Mouse (Mus musculus) MEL-GATA-1-ER (cell line): ENCODE measurements around the gene Aipl1.

Experiments
- DNase-seq: peaks from one replicate; pipeline ENCODE4 v3.0.0-alpha.2; 2012; ENCODE audit warnings: low read depth; ENCODE audit errors: extremely low read depth

The Aipl1 gene

DNA sequence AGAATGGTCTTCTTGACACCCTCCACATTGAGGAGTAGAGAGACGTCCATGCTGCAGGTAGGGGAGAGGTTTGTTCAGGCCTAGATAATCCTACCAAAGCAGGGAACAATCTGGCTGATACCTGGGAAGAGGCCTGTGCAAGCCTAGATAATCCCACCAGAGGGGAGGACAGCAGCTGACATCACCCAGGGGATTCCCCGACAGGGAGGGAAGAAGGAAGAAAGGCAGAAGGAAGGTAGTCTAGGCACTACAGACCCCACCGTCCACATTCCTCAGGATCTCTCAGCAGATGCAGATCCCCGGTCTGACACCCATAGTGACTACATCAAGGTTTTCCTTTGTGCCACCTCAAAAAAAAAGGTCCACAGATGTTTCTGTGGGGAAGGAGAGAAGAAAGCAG is at the start of gene Aipl1:
Gene Aipl1 (minus strand): TSS at position 101 of the 400 bp plus-strand sequence.
- DNase-seq, result no peak

DNA sequence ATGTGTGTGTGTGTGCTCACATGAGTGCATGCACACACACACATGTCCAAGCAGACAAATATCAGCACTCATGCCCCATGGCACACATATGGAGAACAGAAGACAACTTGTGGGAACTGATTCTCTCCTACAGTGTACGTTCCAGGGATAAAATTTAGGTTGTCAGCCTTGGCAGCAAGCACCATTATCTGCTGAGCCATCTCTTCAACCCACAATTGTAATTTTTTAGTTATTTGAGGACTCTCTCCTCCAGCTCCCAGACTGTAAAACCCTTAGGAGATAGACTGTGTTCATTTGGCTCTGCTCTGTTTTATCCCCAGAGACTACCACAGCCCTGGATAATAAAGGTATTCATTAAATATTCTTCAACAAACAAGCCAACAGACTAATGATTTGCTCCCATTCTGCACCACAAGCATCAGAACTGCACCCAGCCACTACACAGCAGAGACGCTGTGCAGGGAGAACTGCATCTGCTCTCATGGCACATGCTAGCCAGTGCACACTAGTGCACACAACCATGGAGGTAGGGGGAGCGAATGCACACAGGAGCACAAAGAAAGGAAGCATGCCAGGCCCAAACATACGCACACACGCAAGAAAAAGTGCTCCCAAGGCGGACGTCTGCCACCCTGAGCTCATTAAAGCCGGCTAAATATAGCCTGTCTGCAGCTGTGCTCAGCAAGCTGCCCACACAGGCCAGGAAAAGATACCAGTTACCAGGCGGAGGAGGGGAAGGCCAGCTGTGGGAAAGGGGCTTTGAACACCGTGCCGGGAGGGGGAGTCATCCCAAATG is 49.1 kb upstream of the Aipl1 start:
- DNase-seq, result no peak

DNA sequence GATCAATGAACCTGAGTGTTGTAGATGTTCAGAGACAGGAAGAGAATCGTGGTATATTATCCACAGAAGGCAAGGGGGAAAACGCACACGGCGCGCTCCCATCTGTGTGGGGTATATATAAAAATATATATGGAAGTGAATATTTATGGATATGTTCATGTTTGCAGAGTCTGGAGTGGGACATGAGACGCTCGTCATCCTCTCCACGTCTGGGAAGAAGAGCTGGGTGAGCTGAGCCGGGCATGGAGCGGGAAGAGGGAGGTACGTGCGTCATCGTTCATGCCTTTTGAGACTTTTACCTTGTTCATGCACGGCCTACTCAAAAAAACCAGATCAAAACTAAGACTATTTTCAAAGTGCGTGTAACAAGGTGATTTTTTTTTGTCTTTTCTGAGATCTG is 47.0 kb upstream of the Aipl1 start:
- no peak for DNase-seq

DNA sequence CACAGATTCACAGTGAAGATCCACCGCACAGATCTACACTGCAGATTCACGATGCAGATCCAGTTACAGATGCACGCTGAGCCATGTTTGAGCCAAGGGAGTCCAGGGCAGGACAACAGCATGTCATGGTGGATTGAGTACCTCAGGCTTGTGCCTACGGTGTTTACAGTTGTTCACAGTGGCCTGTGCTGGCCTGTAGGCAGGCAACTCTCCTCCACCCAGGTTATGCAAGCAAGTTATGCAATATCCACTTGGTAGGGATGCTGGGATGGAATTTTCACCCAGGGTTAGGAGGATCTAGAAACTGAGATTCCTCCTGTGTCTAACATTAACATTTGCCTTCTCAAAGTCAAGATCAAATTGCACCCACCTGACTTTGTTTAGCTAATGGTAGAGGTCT is 45.3 kb upstream of the Aipl1 start:
- DNase-seq, result no peak

DNA sequence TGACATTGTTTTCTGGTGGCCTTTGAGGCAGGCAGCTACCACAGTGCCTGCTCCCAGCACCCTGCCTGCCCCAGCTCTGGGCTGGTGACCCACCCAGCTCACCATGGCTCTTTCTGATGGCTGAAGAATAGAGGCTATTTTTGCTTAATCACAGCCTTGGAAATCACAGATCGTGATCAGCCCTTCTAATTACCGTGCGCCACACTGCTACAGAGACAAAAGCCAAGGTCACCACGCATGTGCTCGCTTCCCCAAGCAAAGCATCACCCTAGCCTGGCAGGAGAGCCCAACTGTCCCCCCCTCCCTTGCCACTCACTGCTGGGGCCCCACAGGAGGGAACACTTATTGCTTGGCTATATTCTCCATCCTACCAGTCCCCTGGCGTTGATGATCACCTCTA is 43.2 kb upstream of the Aipl1 start:
- no peak for DNase-seq

DNA sequence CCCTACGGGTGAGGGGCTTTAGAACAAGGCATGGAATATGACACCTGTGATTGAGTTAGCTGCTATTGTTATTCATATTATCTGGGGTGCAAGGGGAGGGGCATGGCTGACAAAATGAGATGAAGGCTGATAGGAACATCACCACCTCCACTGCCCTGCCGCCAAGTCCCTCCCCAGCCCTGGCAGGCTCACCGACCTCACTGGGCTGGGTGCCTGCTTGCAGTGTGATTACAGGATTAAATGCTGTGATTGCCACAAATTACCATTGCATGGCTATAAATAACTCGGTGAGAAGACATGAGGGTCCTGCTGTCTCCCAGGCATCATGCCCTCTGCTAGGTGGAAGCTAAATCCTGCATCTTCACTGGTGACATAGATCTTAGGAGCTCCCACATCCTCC is 41.3 kb upstream of the Aipl1 start:
- DNase-seq, result no peak

DNA sequence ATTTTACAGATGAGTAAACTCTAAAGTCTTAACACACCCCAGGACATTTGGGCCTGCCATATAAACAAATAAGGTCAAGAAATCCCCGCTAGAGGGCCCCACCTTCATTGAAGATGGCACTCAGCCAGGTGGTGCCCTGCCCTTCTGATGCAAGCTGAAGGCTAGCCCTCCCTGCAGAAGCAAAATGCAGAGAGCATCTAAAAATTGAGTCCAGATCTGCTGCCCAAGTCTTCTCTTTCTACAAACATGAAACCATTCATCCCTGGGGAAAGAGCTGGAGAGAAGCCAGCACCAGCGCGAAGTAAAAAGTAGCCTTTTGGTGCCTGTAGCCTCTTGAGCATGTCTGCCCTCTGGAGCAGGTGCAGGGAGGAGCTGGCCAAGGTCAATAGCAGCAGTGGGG is 40.7 kb upstream of the Aipl1 start:
- no peak for DNase-seq

DNA sequence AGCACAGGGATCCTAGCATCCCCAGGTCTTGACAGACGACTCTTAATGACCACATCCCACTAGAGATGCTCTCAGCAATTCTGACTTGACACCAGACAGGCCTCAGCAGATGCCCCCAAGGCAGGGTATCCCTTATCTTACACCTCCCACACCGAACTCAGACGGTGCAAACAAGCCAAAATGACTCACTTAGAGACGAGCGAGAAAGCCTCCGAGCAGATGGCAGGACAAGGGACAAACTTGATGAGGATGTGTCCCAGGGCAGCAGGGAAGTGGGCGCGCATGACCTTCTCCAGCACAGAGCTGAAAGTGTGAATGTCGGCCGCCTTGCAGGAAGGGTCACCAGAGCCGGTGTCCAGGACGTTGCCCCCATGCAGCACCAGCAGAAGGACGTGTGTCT is 36.9 kb upstream of the Aipl1 start:
- no peak for DNase-seq

DNA sequence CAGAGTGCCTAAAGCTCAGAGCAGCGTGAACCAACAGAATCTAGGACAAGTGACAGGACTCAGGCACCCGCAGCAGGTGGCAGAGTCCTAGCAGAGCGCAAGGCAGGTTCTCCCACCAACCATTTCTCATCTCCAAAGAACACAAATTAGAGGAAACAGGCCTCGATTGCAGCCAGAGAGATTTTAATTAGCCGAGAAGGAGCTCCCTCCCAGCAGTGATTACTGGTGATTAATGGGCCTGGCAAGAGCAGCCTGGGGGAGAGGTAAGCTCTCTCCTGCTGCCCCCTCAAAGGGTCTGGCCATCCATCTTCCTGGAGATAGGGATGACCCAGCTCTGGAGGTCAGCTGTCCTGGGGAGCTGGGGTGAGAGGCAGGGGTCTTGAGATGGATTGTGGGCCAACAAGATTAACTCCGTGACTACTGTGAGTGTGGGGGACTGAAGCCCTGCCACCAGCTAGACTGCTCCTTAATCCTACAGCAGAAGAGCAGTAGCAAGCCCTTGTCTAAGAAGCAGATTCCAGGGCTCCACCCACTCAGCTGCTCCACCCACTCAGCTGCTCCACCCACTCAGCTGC is 35.1 kb upstream of the Aipl1 start:
- DNase-seq, result no peak

DNA sequence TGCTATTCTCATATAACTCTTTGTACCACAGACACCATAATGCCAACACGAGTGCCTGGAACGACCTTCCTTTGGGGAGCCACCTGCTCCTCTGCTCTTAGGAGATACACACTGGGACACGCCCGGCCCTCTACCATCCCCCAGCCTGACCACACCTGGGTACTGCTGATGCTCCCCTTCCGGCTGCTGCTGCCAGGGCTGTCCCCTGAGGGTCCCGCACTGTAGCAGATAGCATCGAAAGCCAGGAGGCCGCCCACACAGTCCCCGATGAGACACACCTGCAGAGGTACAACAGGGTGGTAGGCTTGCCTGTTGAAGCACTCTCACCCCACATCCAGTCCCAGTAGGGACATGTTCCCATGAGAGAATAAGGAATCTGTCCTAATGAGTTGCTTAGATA is 33.4 kb upstream of the Aipl1 start:
- DNase-seq, result no peak

DNA sequence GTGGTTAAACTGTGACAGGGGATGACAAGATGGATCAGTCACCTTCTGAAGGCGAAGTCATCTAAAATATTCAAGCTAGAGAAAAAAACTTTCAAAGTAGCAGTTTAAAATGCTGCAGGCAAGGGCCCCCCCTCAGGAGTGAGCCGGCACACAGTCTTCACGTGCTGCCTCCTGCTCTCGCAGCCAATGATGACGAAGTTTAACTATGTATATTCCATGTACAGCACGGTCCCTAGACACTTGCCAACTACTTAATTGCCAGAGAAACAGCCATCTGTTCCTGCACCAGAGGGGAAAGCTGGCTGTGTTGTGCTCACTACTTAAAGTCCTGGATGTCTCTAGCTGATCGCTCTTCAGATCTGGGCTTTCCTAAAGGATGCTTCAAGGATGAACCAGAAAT is 30.7 kb upstream of the Aipl1 start:
- DNase-seq, result no peak

DNA sequence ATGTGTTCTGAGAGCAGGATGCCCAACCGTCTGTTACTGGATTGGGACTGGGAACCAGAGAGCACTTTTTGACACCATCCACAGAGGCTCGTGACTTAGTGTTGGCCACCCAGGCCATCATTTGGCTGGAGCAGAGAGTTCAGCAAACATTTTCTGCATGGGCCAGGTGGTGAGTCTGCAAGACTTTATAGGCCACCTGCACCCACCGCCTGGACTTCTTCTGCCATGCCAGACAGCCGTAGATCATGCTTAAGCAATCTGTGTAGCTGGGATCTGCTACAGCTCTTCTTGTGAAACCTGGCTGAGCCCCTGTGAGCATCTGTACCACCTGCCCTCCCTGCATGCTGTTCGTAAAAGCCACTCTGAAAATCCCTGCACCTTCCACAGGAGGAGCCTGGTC is 30.0 kb upstream of the Aipl1 start:
- no peak for DNase-seq

DNA sequence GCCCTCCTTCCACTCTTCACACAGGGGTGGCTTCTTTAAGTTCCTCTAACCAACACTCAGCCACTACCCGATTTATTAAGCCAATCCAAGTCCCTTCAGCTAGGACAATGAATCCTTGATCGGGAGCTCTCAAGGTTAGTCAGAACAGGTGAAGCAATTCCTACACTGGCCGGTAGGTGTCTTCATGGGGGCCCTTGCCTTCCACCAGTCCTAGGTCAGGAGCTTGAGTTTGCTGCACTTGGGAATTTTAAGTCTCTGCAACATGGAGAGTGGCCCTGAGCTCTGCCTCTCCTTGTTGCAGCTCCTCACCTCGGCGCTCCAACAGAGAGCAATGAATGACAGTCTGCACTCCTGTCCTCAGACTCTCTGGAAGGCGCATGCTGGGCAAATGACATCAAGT is 29.0 kb upstream of the Aipl1 start:
- DNase-seq, result no peak

DNA sequence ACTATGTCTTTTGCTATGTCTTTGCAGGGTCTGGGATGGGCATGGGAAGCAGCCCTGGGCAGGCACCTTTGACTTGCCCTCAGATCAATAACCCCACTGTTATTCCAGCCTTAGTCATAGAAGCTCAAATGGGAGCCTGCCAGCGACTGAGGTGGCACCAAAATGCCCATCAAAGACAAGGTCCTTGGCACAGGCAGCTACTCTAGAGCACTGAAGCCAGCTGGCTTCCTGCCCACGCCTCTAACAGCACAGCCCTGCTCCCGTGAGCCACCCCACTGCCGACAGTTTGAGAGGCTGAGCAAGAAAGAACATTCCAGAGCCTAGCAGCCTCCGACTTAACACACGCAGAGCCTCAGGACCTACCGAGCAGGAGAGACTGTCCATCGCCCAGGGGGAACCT is 27.8 kb upstream of the Aipl1 start:
- no peak for DNase-seq

DNA sequence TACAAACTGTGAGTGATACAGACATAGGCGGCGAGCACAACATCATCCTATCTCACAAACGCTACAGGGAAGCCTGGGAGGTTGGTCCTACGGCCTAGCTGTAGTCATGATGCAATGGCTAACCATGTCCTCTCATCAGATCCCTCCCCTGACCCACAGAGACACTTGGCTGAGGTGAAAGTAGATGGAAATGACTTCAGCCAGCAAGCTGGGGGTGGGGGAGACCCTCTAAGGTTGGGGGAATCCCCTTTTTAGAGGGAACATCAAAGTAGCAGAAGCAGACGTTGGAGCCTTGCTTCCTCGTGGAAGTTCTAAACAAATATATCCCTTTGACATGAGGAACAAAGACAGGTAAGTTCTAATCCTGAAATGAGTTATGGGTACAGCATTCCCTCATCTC is 27.1 kb upstream of the Aipl1 start:
- DNase-seq, result no peak

DNA sequence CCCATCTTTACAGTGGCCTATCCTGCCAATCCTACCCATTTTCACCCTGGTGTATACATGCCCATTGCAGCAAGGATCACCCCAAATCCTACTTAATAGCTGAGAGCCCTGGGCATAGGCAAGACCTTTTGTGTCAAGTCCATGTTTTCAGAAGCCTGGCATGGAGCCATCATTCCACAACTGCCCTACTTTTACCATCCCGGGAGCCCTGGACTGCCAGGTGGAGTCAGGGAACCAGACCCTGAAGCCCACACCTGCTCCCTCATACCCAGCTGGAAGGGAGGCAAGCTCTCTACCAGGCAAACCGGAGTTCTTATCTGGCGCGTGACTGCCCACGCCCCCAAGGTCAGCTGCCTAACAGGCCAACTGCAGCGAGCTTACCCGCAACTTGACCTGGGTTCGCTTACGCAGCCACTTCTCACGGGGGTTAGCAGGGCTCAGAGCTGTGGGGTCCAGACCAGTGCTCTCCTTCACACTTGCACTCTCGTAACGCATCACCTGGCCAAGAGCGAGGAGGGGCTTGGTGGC is 23.8 kb upstream of the Aipl1 start:
- DNase-seq, result no peak

DNA sequence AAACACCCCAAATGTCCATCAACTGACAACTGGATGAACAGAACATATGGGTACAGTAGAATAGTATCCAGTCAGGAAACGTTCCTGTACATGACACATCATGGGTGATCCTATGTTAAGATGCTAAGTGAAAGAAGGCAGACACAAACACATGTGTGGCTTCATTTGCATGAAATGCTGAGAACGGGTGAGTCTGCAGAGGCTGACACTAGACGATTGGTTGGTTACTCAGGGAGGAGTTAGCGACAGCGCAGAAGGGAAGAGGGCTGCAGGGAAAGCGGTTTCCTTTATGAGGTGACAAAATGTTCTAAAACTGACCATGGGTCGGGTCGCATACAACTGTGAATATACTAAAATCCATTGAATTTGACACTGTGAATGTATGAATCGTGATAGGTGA is 23.1 kb upstream of the Aipl1 start:
- DNase-seq, result no peak

DNA sequence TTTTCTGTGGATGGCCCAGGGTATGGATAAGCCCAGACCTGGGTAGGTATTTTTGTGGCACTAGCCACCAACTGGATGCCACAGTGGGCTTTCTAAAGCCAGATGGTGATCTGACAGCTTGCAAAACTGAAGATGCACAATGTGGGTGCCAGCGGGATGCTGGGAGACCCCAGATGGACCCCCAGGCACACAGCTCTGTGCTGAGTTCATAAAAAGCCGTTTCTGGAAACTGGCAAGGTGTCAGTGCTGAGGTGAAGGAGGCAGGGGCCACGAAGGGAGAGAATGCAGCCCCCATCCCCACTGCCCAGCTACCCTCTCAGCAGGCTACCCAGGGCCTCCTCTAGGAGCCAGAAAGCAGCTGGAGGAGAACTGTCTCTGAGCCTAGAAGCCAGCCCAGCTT is 19.9 kb upstream of the Aipl1 start:
- no peak for DNase-seq

DNA sequence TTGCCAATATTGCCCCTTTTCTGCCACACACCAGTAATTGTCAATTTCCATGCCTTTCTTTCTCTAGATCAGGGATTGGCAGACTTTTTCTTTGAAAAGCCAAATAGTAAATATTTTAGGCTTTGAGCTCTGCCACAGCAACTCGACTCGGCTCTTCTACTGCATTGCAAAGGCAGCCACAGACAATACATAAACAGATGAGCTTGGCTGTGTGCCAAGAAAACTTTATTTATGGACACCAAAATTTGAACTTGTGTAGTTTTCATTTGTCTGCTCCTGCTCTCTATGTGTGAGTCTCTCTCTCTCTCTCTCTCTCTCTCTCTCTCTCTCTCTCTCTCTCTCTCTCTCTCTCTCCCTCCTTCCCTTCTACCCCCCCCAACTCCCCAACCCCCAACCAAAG is 17.9 kb upstream of the Aipl1 start:
- no peak for DNase-seq

DNA sequence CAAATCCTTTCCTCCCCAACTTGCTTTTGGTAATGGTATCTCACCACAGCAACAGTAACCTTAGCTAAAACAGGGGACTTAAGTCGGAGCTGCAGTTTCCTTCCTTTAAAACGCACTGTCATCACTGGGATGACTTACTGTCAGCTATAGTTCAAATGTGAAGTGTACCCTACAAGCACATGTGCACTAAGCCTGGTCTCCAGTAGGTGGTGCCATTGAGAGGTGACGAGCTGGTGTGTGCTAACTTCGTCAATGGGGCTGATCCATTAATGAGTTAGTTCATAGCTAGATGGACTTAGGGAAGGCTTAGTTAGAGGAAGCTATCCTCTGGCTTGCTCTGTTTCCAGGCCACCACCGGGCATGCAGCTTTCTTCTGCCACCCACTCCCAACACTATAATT is 15.3 kb upstream of the Aipl1 start:
- DNase-seq, result peak; percentile 60

DNA sequence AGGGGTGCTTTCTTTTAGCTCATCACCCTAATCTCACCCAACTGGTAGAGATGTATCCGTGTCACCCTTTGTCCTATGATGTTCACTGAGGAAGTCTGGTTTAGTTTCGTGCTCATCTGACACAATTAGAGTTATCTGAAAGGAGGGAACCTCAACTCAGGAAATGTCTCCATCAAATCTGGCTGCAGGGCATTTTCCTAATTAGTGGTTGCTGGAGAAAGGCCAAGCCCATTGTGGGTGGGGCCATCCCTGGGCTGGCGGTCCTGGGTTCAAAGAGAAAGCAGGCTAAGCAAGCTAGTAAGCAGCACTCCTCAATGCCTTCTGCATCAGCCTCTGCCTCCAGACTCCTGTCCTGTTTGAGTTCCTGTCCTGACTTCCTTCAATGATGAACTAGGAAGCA is 14.9 kb upstream of the Aipl1 start:
- no peak for DNase-seq

DNA sequence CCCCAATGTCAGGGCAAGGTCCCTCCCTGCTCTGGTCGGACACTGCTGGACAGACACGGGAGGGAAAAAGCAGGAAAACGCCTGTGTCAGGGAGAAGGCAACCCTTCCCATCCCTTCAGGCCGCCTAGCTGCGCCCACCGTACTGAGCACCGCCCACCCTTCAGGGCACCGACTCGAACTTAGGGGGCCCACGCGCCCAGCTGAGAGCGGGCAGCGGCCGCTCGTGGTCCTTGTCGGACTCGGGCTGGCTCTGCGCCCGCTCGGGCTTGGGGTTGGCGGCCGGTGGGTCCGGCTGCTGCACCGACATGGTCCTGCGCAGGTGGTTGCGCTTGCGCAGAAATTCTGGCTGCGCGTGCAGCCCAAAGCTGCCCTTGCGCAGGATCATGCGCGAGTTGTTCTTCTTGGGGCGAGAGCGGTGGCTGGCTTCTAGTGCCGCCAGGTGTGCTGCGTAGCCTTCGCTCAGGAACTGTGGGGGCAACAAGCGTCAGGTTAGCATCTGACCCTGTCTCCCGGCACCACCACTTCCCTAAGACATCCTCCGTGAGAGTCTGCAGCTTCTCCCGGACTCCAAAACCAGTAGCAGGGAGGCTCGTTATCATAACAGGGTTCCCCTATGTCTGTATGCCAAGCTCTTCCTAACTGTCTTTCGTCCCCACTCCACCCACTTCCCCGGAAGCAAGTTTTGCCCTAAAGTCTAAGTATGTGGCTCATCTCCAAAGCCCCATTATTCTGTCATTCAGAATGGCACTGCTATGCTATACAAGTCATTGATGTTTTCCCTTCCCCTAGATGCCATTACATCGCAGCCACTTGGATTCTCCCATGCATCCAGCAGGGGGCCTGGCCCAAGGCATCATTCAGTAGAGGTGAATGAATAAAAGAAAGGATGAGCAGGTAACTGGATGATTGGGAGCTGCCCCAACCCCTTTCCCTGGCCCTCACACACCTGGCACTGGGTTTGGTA is 13.9 kb upstream of the Aipl1 start:
- no peak for DNase-seq
